18 mouse cellular contexts compared by ENCODE assay signal in genomic region chr16:94612573-94612972, GRCm38 (mm10).
"Had no signal": no experiment of that assay in that cellular context is flagged by ENCODE, and none has a peak within 500 bp of the region (broad histone marks: within the 10 kb centered on the region; RNA-seq: fewer than 3 reads in every experiment).

No protein-coding gene starts in this region.

- H3K4me2 ChIP-seq: liver, embryonic 15.5 days; lung, embryonic 15.5 days; midbrain, embryonic 11.5 days; midbrain, embryonic 13.5 days; midbrain, embryonic 15.5 days; neural tube, embryonic 12.5 days; stomach, embryonic 15.5 days had no signal

- H3K9ac ChIP-seq: liver, embryonic 15.5 days; liver, postnatal 0 days; lung, embryonic 15.5 days; midbrain, embryonic 13.5 days; midbrain, embryonic 15.5 days; neural tube, embryonic 12.5 days; stomach, embryonic 15.5 days had no signal

- H3K4me1 ChIP-seq: neural tube, embryonic 12.5 days had no signal

- H3K27ac ChIP-seq: liver, embryonic 15.5 days; lung, embryonic 15.5 days; macrophage; midbrain, embryonic 13.5 days; midbrain, embryonic 15.5 days; neural tube, embryonic 12.5 days; stomach, embryonic 15.5 days had no signal

- H3K4me3 ChIP-seq: liver, embryonic 15.5 days; lung, embryonic 15.5 days; megakaryocyte, embryonic 14.5 days; midbrain, embryonic 13.5 days; midbrain, embryonic 15.5 days; neural tube, embryonic 12.5 days; stomach, embryonic 15.5 days had no signal

- DNase-seq: liver, postnatal 0 days; lung, adult 2 months; lung, postnatal 14 days; lung, postnatal 36 days; right cerebral cortex, postnatal 14 days; thymus, adult 18-20 months; thymus, postnatal 14 days; thymus, postnatal 36 days had no signal

- H3K9me3 ChIP-seq: liver, embryonic 15.5 days; lung, embryonic 15.5 days; megakaryocyte, embryonic 14.5 days; midbrain, embryonic 13.5 days; midbrain, embryonic 15.5 days; neural tube, embryonic 12.5 days; stomach, embryonic 15.5 days had no signal

- ATAC-seq: liver, postnatal 0 days; lung, postnatal 0 days; midbrain, embryonic 13.5 days; midbrain, embryonic 15.5 days had no signal

- H3K36me3 ChIP-seq: lung, embryonic 15.5 days; midbrain, embryonic 15.5 days; neural tube, embryonic 12.5 days; stomach, embryonic 15.5 days had no signal

- H3K27me3 ChIP-seq: liver, embryonic 15.5 days; lung, embryonic 15.5 days; megakaryocyte, embryonic 14.5 days; midbrain, embryonic 13.5 days; midbrain, embryonic 15.5 days; neural tube, embryonic 12.5 days; stomach, embryonic 15.5 days had no signal
